Mouse (Mus musculus) central nervous system, embryonic 18 days (tissue): ENCODE measurements around the gene Tdrkh. TPM values are rescaled to one million over a fixed set of nuclear protein-coding genes. Genes with fewer than 3 reads are reported as not detected.

ENCODE experiments used
- polyA plus RNA-seq: library from polyadenylated mRNA; depleted of rRNA; stranded (reverse); fragments of >200 nt; gene quantifications from 2 replicates; pipeline ENCODE4 v1.2.3, GENCODE M21; 2012; rRNA removed

The Tdrkh gene
- polyA plus RNA-seq, result 20.1 and 20.7 TPM in 2 replicates

DNA sequence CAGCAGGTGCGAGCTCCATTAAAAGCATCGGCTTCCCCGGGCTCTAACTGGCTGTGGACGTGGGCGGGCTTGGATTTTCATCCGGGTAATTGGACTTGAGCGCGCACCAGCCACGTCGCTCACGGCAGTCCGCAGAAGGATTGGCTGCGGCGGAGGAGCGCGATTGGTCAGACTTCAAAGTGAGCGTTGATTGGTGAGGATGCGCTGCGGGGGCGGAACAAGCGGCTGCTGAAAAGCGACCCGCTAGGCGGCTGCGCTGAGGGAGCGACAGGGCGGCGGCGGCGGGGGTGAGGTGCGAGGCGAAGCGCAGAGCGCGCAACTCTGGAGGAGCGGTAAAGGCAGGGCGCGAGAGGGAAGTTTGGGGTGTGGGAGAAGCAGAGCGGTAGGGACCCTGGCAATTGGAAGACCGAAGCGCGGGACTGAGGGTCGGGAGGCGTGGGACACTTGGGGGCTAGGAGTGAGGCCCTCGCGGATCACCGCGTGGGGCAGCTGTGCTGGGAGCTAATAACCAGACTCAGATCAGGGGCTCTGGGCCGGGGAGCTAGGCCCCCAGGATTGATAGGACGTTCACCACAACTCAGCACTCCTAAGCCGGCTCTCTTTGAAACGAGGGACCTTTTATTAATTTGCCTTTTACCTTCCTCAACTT is at the start of gene Tdrkh:
Tdrkh (plus strand) TSS at position 243 of the 649 bp plus-strand sequence.

DNA sequence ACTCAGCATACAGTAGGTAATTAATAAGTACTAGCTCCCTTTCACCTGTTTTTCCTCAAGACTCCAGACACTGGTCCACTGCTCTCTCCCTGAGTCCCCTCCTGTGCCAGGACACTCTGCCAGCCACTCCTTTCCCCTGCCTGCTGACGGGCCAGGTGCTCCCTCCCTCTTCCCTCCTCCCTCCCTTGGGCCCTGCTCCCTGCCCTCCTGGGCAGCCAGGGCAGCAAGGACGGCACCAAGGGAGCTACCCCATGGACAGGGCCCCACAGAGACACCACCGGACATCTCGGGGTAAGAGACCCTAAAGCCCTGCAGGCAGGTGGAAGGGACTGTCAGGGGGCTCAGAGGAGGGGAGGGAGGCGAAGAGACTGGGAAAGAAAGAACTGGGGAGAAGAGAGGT is 40.4 kb upstream of the Tdrkh start, which contains the start of gene Rorc:
Rorc (plus strand) TSS at position 154 of the 400 bp plus-strand sequence.

DNA sequence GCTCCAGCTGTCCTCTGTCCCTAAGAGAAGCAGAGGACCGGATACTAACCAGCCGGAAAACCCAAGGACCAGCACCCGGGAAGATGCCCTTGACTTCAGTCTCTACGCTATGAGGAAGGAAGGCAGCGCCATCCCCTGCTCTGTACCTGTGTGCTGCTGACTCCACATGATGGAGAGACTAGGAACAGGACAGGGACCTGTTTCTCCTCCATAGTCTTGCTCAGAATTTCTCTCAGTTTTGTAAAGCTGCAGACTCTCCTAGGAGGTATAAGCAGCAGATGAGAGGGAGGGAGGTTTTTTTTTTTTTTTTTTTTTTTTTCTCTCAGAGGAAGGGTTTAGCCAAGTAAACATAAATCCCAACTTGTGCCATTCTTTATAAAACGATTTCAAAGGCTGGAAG is 14.9 kb upstream of the Tdrkh start, which contains the start of gene Lingo4:
Lingo4 (plus strand) TSS at position 301 of the 400 bp plus-strand sequence.

DNA sequence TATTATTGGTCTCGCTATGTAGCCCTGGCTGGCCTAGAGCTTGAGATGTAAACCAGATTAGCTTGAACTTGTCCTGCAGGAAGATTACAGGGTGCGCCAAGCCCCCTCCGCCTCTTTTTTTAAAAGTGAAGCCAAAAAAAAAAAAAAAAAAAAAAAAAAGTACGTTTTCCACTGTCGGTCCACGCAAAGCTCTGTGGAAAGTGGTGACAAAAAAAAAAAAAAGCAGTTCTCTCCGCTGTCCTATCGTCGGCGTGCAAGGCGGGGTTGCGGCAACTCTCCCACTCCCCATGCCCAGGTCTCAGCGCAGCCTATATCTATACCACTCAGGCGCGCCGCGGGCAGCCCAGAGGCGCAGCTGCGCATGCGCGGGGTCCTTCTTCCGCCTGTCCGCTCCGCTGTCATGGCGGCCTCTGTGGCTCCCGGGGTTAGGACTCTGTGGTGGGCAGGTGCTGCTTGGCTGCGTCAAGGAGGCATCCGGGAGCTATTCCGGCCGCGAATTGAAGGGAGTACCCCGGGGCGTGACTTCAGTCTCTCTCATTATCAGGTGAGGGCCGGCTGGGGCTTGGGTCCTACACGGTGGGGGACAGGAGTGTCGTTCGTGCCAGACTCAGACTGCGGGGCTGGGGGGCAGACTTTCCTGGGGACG is 30.0 kb downstream of the Tdrkh start, which contains the start of gene Mrpl9:
Mrpl9 (plus strand) TSS at position 368 of the 646 bp plus-strand sequence.

DNA sequence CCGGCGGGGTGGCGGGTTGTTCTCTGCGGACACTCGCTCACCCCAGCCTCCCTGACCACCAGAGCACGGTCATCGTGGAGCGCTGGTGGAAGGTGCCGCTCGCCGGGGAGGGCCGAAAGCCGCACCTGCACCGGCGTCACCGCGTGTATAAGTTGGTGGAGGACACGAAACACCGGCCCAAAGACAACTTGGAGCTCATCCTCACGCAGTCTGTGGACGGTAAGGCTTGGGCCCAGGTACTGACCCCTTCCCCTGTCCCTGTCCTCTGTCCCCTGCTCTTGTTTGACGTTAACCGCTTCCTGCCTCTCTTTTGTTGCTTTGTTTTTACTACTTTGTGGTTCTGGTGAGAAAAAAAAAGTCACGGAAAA is 30.5 kb downstream of the Tdrkh start, which contains the start of gene Oaz3:
Oaz3 (minus strand) TSS at position 319 of the 368 bp plus-strand sequence.

DNA sequence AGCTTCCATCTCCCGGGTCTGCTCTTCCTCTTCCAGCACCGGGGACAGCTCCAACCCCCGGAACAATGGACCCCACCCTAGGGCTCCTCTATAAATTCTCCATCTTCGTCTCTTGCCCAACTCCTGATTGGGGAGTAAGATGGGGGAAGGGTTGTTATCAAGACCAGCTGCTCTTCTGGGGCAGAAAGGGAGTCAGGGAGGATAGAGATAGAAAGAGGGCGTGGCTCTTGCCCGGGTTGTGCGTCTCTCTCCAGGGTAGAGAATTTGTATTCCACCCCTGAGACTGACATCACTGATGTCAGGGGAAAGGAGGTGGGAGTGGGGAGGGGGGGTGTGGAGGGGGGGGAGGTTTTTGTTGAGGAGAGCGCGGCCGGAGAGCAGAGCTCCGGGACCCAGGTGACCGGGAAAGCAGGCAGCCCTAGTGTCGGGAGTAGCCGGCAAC is 64.9 kb downstream of the Tdrkh start, which contains the start of gene Celf3:
Celf3 (plus strand) TSS at position 315 of the 442 bp plus-strand sequence.

DNA sequence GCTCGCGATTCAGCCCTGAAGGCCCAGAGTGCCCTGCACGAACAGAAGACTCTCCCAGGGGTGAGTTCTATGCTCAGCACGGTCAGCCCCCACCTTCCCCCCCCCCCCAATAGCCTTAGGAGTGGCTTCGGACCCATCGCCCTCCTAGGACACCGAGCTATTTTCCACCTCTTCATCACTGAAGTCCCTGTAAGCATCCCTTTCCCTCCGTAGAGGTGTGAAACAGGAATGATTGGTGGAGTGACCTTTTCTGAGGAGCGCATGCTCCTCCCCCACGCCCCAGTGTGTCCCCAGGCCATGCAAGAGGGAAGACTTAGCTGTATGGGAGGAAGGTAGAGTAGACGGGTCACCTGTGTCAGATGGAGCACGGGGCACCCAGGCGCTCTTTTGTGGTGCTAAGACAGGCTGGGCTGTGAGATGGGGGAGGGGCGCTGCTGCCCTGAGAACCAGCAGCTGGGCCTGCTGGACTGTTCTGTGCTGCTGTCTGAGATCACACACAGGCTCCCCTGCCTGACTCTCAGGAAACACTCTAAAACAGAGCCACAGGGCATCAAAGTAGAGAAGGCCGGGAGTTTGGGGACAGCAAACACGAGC is 67.3 kb downstream of the Tdrkh start, which contains the start of gene Riiad1:
Riiad1 (minus strand) TSS at position 51 of the 594 bp plus-strand sequence.

Other genes with a start within 250 kb of the Tdrkh start
- gene Gm10696, start 235.1 kb upstream of the Tdrkh start, polyA plus RNA-seq, result not detected in 2 replicates
- gene Gm5286, start 216.6 kb upstream of the Tdrkh start, polyA plus RNA-seq, result not detected in 2 replicates
- gene Gm4778, start 149.2 kb upstream of the Tdrkh start, polyA plus RNA-seq, result not detected in 2 replicates
- 32.9 and 34.5 TPM in 2 replicates for gene Them4, start 103.2 kb upstream of the Tdrkh start, polyA plus RNA-seq
- 0.08 and 0.12 TPM in 2 replicates for gene Them5, start 71.2 kb upstream of the Tdrkh start, polyA plus RNA-seq
- 1.1 and 1.2 TPM in 2 replicates for gene C2cd4d, start 50.8 kb upstream of the Tdrkh start, polyA plus RNA-seq
- 0.34 and 0.45 TPM in 2 replicates for gene Rorc, start 40.5 kb upstream of the Tdrkh start, polyA plus RNA-seq
- 0.62 and 0.68 TPM in 2 replicates for gene Lingo4, start 14.8 kb upstream of the Tdrkh start, polyA plus RNA-seq
- gene Mrpl9, start 30.0 kb downstream of the Tdrkh start, polyA plus RNA-seq, result 53.2 and 57.8 TPM in 2 replicates
- 0.31 and 0.45 TPM in 2 replicates for gene Oaz3, start 30.6 kb downstream of the Tdrkh start, polyA plus RNA-seq
- gene Celf3, start 65.0 kb downstream of the Tdrkh start, polyA plus RNA-seq, result 390 and 524 TPM in 2 replicates
- 6.3 and 6.6 TPM in 2 replicates for gene Riiad1, start 67.1 kb downstream of the Tdrkh start, polyA plus RNA-seq
- 43.1 and 46.0 TPM in 2 replicates for gene Snx27, start 169.4 kb downstream of the Tdrkh start, polyA plus RNA-seq
- gene Gm10972, start 229.8 kb downstream of the Tdrkh start, polyA plus RNA-seq, result not detected in 2 replicates
- 5.0 and 6.1 TPM in 2 replicates for gene Tuft1, start 245.6 kb downstream of the Tdrkh start, polyA plus RNA-seq